Mouse (Mus musculus): ENCODE results near the gene Evi2a. TPM values are rescaled to one million over a fixed set of nuclear protein-coding genes. Genes with fewer than 3 reads are reported as not detected.

Evi2a gene
- total RNA-seq, 1 experiment: 1.0 TPM

- no peaks in the 10 kb centered on the region for H3K4me1 ChIP-seq (ENCODE audit: control insufficient read depth in 2 of 2, insufficient read depth in 2 of 2, low read length in 2 of 2, poor library complexity in 1 of 2)
- H3K36me3 ChIP-seq (ENCODE audit: control insufficient read depth, insufficient read depth, low read length, poor library complexity, severe bottlenecking): peaks cover 3% of the 10 kb centered on the region; the same call in 1 of the 2 replicates
- in situ Hi-C loops (cut with MboI; ENCODE audit: low sequenced_read_pairs in 2 of 2, unreplicated experiment in 2 of 2): no loop called here
- no peak overlapping the region for H3K4me3 ChIP-seq (ENCODE audit: insufficient read depth in 1 of 2, low read depth in 1 of 2, low read length in 2 of 2, poor library complexity in 1 of 2, severe bottlenecking in 1 of 2)
- H3K27ac ChIP-seq (ENCODE audit: insufficient read depth, low read depth, low read length, poor library complexity, severe bottlenecking): no peak overlapping the region
- H3K9me3 ChIP-seq (ENCODE audit: control insufficient read depth, insufficient read depth, low read depth, low read length): no peaks in the 10 kb centered on the region
- DNase-seq (ENCODE audit: low read depth, low spot score): no peak
- H3K9ac ChIP-seq (ENCODE audit: insufficient read depth, low read depth, low read length, poor library complexity, severe bottlenecking): no peak overlapping the region
- no peak for TF ChIP-seq ZNF384 (IDR thresholded peaks at IDR 0.05; ENCODE audit: low read depth, low read length)
- TF ChIP-seq ZC3H11A (IDR thresholded peaks at IDR 0.05; ENCODE audit: borderline replicate concordance, low read depth, low read length): no peak
- TF ChIP-seq CHD2 (IDR thresholded peaks at IDR 0.05; ENCODE audit: low read depth, low read length): no peak
- no peak for TF ChIP-seq HCFC1 (IDR thresholded peaks at IDR 0.05; ENCODE audit: borderline replicate concordance, insufficient read depth, low read length)
- TF ChIP-seq MAFK (IDR thresholded peaks at IDR 0.05; ENCODE audit: insufficient read depth, low read depth, low read length): no peak
These were observed 3.7 kb upstream of the Evi2a start for GRCm38 (mm10) chr11:79533950-79534690.

DNA sequence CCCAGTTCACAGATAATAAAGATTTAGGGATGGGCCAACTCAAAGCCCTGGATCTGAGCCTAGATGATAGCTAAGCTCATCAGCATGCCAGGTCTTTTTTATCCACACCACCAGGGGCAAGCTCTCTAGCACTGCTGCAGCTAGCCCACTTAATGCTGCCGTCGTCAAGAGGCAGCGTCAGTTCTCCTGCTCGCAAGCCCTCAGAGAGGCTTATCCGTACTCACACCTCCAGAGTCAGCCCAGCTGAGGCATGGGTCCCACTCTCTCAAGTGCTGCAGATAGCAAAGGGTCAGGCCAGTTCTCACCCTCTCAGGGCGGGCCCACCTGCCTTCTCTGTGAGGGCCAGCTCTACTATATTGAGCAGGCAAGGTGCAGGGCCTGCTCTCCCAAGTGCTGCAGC, 2.9 kb upstream of the Evi2a start:
- Histone ChIP-seq H3K27ac (ENCODE audit: insufficient read depth, low read depth, low read length, poor library complexity, severe bottlenecking) (no peak overlapping the region), H3K9ac (ENCODE audit: insufficient read depth, low read depth, low read length, poor library complexity, severe bottlenecking) (no peak overlapping the region), H3K9me3 (ENCODE audit: control insufficient read depth, insufficient read depth, low read depth, low read length) (no peaks in the 10 kb centered on the region), H3K4me1 (ENCODE audit: control insufficient read depth in 2 of 2, insufficient read depth in 2 of 2, low read length in 2 of 2, poor library complexity in 1 of 2) (no peaks in the 10 kb centered on the region), H3K36me3 (ENCODE audit: control insufficient read depth, insufficient read depth, low read length, poor library complexity, severe bottlenecking) (peaks cover 3% of the 10 kb centered on the region; the same call in 1 of the 2 replicates), H3K4me3 (ENCODE audit: insufficient read depth in 1 of 2, low read depth in 1 of 2, low read length in 2 of 2, poor library complexity in 1 of 2, severe bottlenecking in 1 of 2) (no peak overlapping the region)
- TF ChIP-seq ZNF384 (IDR thresholded peaks at IDR 0.05; ENCODE audit: low read depth, low read length) (no peak), HCFC1 (IDR thresholded peaks at IDR 0.05; ENCODE audit: borderline replicate concordance, insufficient read depth, low read length) (no peak), MAFK (IDR thresholded peaks at IDR 0.05; ENCODE audit: insufficient read depth, low read depth, low read length) (no peak), ZC3H11A (IDR thresholded peaks at IDR 0.05; ENCODE audit: borderline replicate concordance, low read depth, low read length) (no peak), CHD2 (IDR thresholded peaks at IDR 0.05; ENCODE audit: low read depth, low read length) (no peak)
- no peak for DNase-seq (ENCODE audit: low read depth, low spot score)
- in situ Hi-C loops (cut with MboI; ENCODE audit: low sequenced_read_pairs in 2 of 2, unreplicated experiment in 2 of 2): no loop called here

GRCm38 (mm10) chr11:79531485-79531884, 1.1 kb upstream of the Evi2a start:
- DNase-seq (ENCODE audit: low read depth, low spot score): no peak
- Histone ChIP-seq H3K4me3 (ENCODE audit: insufficient read depth in 1 of 2, low read depth in 1 of 2, low read length in 2 of 2, poor library complexity in 1 of 2, severe bottlenecking in 1 of 2) (no peak overlapping the region), H3K27ac (ENCODE audit: insufficient read depth, low read depth, low read length, poor library complexity, severe bottlenecking) (no peak overlapping the region), H3K9me3 (ENCODE audit: control insufficient read depth, insufficient read depth, low read depth, low read length) (no peaks in the 10 kb centered on the region), H3K36me3 (ENCODE audit: control insufficient read depth, insufficient read depth, low read length, poor library complexity, severe bottlenecking) (peaks cover 4% of the 10 kb centered on the region; the same call in 1 of the 2 replicates), H3K9ac (ENCODE audit: insufficient read depth, low read depth, low read length, poor library complexity, severe bottlenecking) (no peak overlapping the region), H3K4me1 (ENCODE audit: control insufficient read depth in 2 of 2, insufficient read depth in 2 of 2, low read length in 2 of 2, poor library complexity in 1 of 2) (no peaks in the 10 kb centered on the region)
- in situ Hi-C loops (cut with MboI; ENCODE audit: low sequenced_read_pairs in 2 of 2, unreplicated experiment in 2 of 2): no loop called here
- no peak for TF ChIP-seq CHD2 (IDR thresholded peaks at IDR 0.05; ENCODE audit: low read depth, low read length)

- in situ Hi-C loops (cut with MboI; ENCODE audit: low sequenced_read_pairs in 2 of 2, unreplicated experiment in 2 of 2): no loop called here
- TF ChIP-seq ZNF384 (IDR thresholded peaks at IDR 0.05; ENCODE audit: low read depth, low read length) (no peak), HCFC1 (IDR thresholded peaks at IDR 0.05; ENCODE audit: borderline replicate concordance, insufficient read depth, low read length) (no peak), CHD2 (IDR thresholded peaks at IDR 0.05; ENCODE audit: low read depth, low read length) (no peak), ZC3H11A (IDR thresholded peaks at IDR 0.05; ENCODE audit: borderline replicate concordance, low read depth, low read length) (no peak), MAFK (IDR thresholded peaks at IDR 0.05; ENCODE audit: insufficient read depth, low read depth, low read length) (no peak)
- no peaks in the 10 kb centered on the region for H3K4me1 ChIP-seq (ENCODE audit: control insufficient read depth in 2 of 2, insufficient read depth in 2 of 2, low read length in 2 of 2, poor library complexity in 1 of 2)
- H3K27ac ChIP-seq (ENCODE audit: insufficient read depth, low read depth, low read length, poor library complexity, severe bottlenecking): no peak overlapping the region
- no peak overlapping the region for H3K4me3 ChIP-seq (ENCODE audit: insufficient read depth in 1 of 2, low read depth in 1 of 2, low read length in 2 of 2, poor library complexity in 1 of 2, severe bottlenecking in 1 of 2)
- H3K9ac ChIP-seq (ENCODE audit: insufficient read depth, low read depth, low read length, poor library complexity, severe bottlenecking): no peak overlapping the region
- peaks cover 4% of the 10 kb centered on the region; the same call in 1 of the 2 replicates for H3K36me3 ChIP-seq (ENCODE audit: control insufficient read depth, insufficient read depth, low read length, poor library complexity, severe bottlenecking)
- no peaks in the 10 kb centered on the region for H3K9me3 ChIP-seq (ENCODE audit: control insufficient read depth, insufficient read depth, low read depth, low read length)
- DNase-seq (ENCODE audit: low read depth, low spot score): no peak
These were observed 365 bp upstream of the Evi2a start for GRCm38 (mm10) chr11:79530774-79531173.

DNA sequence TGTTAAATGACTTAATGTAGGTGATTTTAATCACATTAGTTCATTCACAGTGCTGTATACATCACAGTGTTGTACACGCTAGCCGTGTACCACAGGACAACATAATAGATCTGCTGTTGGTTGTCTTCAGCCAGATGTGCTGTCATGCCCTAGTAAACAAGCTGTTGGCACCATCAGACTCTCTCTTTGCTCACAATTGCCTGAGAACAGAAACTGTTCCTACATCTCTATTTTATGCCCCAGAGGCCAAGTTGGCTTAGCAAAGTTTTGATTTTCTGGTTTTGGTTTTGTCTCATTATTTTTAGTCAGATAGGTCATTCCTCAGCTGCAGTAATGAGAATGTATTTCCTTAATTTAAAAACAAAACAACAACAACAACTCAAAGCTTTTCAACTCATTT, 673 bp downstream of the Evi2a start:
- DNase-seq (ENCODE audit: low read depth, low spot score): no peak
- Histone ChIP-seq H3K9me3 (ENCODE audit: control insufficient read depth, insufficient read depth, low read depth, low read length) (no peaks in the 10 kb centered on the region), H3K4me1 (ENCODE audit: control insufficient read depth in 2 of 2, insufficient read depth in 2 of 2, low read length in 2 of 2, poor library complexity in 1 of 2) (no peaks in the 10 kb centered on the region), H3K4me3 (ENCODE audit: insufficient read depth in 1 of 2, low read depth in 1 of 2, low read length in 2 of 2, poor library complexity in 1 of 2, severe bottlenecking in 1 of 2) (no peak overlapping the region), H3K27ac (ENCODE audit: insufficient read depth, low read depth, low read length, poor library complexity, severe bottlenecking) (no peak overlapping the region), H3K9ac (ENCODE audit: insufficient read depth, low read depth, low read length, poor library complexity, severe bottlenecking) (no peak overlapping the region), H3K36me3 (ENCODE audit: control insufficient read depth, insufficient read depth, low read length, poor library complexity, severe bottlenecking) (peaks cover 4% of the 10 kb centered on the region; the same call in 1 of the 2 replicates)
- in situ Hi-C loops (cut with MboI; ENCODE audit: low sequenced_read_pairs in 2 of 2, unreplicated experiment in 2 of 2): no loop called here
- TF ChIP-seq HCFC1 (IDR thresholded peaks at IDR 0.05; ENCODE audit: borderline replicate concordance, insufficient read depth, low read length) (no peak), ZNF384 (IDR thresholded peaks at IDR 0.05; ENCODE audit: low read depth, low read length) (no peak), ZC3H11A (IDR thresholded peaks at IDR 0.05; ENCODE audit: borderline replicate concordance, low read depth, low read length) (no peak)

Measured in ES-E14 (cell line).